Mouse (Mus musculus): ENCODE measurements around the gene Acly. TPM values are rescaled to one million over a fixed set of nuclear protein-coding genes. Genes with fewer than 3 reads are reported as not detected.
A peak's percentile ranks its signal among the peaks of the same experiment; 100 is the strongest.

Gene Acly
- polyA plus RNA-seq, 1 experiment from 2014 or later, result 218 TPM

DNA sequence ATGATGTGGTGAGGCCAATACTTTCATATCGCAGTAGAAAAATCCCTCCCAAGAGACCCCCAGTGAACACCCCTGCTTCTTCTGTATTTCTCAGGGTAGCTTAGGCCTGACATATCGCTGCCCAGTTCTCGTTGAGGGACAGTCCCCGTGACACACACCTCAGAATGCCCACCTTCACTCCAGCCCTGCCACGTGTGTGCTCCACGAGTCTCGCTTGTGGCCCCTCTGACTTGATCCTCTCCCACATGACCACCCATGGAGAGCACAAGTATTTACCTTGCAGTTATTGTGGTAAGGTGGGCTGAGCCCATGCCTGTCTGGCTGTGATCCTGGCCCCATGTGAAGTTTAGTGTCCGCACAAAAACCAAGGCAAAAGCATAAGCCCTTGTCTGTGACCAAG is 40.9 kb upstream of the Acly start:
- Histone ChIP-seq H3K9me3 (replicated peaks; ENCODE audit: control insufficient read depth, low read length, poor library complexity, severe bottlenecking) (no peaks in the 10 kb centered on the region), H3K4me3 (ENCODE audit: low read depth, low read length) (no peak overlapping the region), H3K36me3 (ENCODE audit: control insufficient read depth, insufficient read depth, low read length) (no peaks in the 10 kb centered on the region), H3K4me1 (ENCODE audit: control insufficient read depth, insufficient read depth, low read length) (peaks cover 7% of the 10 kb centered on the region; the same call in 1 of the 2 replicates), H3K4me2 (ENCODE audit: low read length) (no peak overlapping the region), H3K27ac (ENCODE audit: low read length) (no peak overlapping the region), H3K9ac (ENCODE audit: low read depth, low read length) (no peak overlapping the region), H3K27me3 (ENCODE audit: control insufficient read depth, insufficient read depth, low read depth, low read length) (no peaks in the 10 kb centered on the region; the same call in none of the 2 replicates)
- no peak for ATAC-seq
- 87% methylated on average over 8 of the region's 8 CpGs for WGBS

DNA sequence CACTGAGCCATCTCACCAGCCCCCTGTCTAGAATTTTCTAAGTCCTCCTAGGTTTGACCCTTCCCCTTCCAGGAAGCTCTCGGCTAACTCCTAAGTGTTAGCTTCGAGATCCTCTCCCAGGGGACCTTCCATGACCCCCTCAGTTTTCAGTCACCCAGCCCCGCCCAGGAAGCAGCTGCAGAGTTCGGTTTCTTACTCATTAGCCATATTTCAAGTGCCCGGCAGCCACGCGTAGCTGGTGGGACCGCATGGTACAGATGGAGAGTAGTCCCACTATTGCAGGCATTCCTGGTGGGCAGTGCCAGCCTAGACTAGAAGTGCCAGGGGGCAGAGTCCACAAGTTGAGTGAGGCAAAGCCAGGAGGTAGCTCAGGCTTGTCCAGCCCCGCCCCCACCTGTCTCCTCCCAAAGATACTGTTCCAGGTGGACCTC is 40.0 kb upstream of the Acly start:
- H3K4me2 ChIP-seq (ENCODE audit: low read length), result no peak overlapping the region
- H3K36me3 ChIP-seq (ENCODE audit: control insufficient read depth, insufficient read depth, low read length), result no peaks in the 10 kb centered on the region
- ATAC-seq, result no peak

DNA sequence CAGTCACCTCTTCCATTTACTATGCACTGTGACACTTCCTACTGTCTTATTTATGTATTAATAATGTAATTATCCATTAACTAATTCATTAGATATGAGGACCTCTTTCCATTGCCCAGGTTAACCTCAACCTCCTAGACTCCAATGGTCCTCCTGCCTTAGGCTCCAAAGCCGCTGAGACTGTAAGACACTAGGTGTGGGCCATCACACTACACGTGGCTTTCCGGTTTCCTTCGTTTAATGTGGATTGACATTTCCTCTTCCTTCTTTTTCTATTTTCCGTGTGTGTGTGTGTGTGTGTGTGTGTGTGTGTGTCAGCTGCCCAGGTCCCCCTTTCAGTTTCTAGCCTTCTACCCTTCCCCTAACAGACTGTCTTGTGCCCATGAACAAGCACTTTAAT is 39.4 kb upstream of the Acly start:
- H3K4me3 ChIP-seq (ENCODE audit: low read depth, low read length), result no peak overlapping the region
- 87% methylated on average over 5 of the region's 5 CpGs for WGBS
- no peak for ATAC-seq
- no peak overlapping the region for H3K9ac ChIP-seq (ENCODE audit: low read depth, low read length)
- no peaks in the 10 kb centered on the region for H3K36me3 ChIP-seq (ENCODE audit: control insufficient read depth, insufficient read depth, low read length)
- H3K27ac ChIP-seq (ENCODE audit: low read length), result no peak overlapping the region
- H3K4me2 ChIP-seq (ENCODE audit: low read length), result no peak overlapping the region
- H3K27me3 ChIP-seq (ENCODE audit: control insufficient read depth, insufficient read depth, low read depth, low read length), result no peaks in the 10 kb centered on the region; the same call in none of the 2 replicates
- peaks cover 7% of the 10 kb centered on the region; the same call in 1 of the 2 replicates for H3K4me1 ChIP-seq (ENCODE audit: control insufficient read depth, insufficient read depth, low read length)
- no peaks in the 10 kb centered on the region for H3K9me3 ChIP-seq (replicated peaks; ENCODE audit: control insufficient read depth, low read length, poor library complexity, severe bottlenecking)

More for the DNA sequence above, 40.0 kb upstream of the Acly start:
- Histone ChIP-seq H3K4me3 (ENCODE audit: low read depth, low read length) (no peak overlapping the region), H3K9me3 (replicated peaks; ENCODE audit: control insufficient read depth, low read length, poor library complexity, severe bottlenecking) (no peaks in the 10 kb centered on the region), H3K4me1 (ENCODE audit: control insufficient read depth, insufficient read depth, low read length) (peaks cover 7% of the 10 kb centered on the region; the same call in 1 of the 2 replicates), H3K27me3 (ENCODE audit: control insufficient read depth, insufficient read depth, low read depth, low read length) (no peaks in the 10 kb centered on the region; the same call in none of the 2 replicates), H3K27ac (ENCODE audit: low read length) (no peak overlapping the region), H3K9ac (ENCODE audit: low read depth, low read length) (no peak overlapping the region)
- 76% methylated on average over 9 of the region's 9 CpGs for WGBS

DNA sequence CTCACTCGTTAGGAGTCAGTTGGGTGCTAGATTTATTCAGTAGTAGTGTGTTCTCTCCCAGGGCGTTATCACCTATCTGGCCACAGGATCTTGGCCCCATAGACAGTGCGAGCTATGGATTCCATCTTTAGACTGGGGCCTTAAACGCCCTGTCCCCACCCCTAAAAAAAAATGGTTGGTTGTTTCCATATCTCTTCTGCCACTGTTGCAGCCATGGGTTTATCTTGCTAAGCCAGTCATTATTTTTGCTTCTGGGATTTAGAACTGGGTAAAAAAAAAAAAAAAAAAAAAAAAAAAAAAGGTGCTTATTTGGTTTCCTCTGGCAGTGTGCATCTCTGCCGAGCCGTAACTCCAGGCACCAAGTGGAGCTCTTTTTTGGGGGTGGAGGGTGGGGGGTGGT is 36.9 kb upstream of the Acly start:
- Histone ChIP-seq H3K4me2 (ENCODE audit: low read length) (no peak overlapping the region), H3K9me3 (replicated peaks; ENCODE audit: control insufficient read depth, low read length, poor library complexity, severe bottlenecking) (no peaks in the 10 kb centered on the region), H3K4me1 (ENCODE audit: control insufficient read depth, insufficient read depth, low read length) (no peaks in the 10 kb centered on the region), H3K4me3 (ENCODE audit: low read depth, low read length) (no peak overlapping the region), H3K36me3 (ENCODE audit: control insufficient read depth, insufficient read depth, low read length) (no peaks in the 10 kb centered on the region), H3K27me3 (ENCODE audit: control insufficient read depth, insufficient read depth, low read depth, low read length) (no peaks in the 10 kb centered on the region), H3K27ac (ENCODE audit: low read length) (no peak overlapping the region), H3K9ac (ENCODE audit: low read depth, low read length) (no peak overlapping the region)
- ATAC-seq, result no peak
- WGBS, result 90% methylated on average over 6 of the region's 6 CpGs

DNA sequence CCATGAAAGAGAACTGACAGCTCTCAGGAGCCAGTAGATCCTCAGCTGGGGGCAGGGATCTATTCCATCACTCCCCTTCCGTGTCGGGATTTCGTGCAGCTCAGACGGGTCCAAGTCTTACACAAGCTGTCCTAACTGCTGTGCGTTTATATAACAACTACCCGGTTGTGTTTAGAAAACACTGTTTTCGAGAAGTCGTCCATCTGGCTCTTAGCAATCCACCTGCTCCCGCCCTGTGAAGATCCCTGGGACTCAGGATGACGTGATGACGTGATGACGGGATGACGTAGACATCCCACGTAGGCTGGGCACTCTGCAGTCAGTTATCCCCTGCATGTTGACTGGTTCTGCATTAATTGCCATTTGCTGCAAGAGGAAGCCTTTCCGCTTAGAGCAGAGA is 36.5 kb upstream of the Acly start:
- H3K27ac ChIP-seq (ENCODE audit: low read length), result no peak overlapping the region
- no peak overlapping the region for H3K4me3 ChIP-seq (ENCODE audit: low read depth, low read length)
- no peak overlapping the region for H3K9ac ChIP-seq (ENCODE audit: low read depth, low read length)
- no peaks in the 10 kb centered on the region for H3K9me3 ChIP-seq (replicated peaks; ENCODE audit: control insufficient read depth, low read length, poor library complexity, severe bottlenecking)
- no peaks in the 10 kb centered on the region for H3K4me1 ChIP-seq (ENCODE audit: control insufficient read depth, insufficient read depth, low read length)
- no peaks in the 10 kb centered on the region for H3K27me3 ChIP-seq (ENCODE audit: control insufficient read depth, insufficient read depth, low read depth, low read length)
- 81% methylated on average over 15 of the region's 15 CpGs for WGBS
- no peak for ATAC-seq
- no peak overlapping the region for H3K4me2 ChIP-seq (ENCODE audit: low read length)
- no peaks in the 10 kb centered on the region for H3K36me3 ChIP-seq (ENCODE audit: control insufficient read depth, insufficient read depth, low read length)

DNA sequence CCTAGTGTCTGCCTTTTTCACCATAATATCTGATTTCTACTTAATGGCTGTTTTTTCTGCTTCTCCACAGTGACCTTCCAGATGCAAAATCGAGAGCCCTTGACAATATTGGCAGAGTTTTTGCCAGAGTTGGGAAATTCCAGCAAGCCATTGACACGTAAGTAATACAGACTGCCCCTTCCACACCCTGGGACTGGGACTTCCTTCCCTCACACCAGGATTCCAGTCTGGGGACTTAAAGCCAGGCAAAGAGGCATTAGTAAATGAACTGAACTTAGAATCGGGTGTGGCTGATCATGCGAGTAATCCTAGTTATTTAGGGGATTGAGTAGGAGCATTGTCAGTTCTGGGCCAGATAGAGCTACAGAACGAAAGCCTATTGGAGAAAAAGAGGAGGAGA is 33.9 kb upstream of the Acly start:
- no peaks in the 10 kb centered on the region for H3K36me3 ChIP-seq (ENCODE audit: control insufficient read depth, insufficient read depth, low read length)
- H3K9me3 ChIP-seq (replicated peaks; ENCODE audit: control insufficient read depth, low read length, poor library complexity, severe bottlenecking), result no peaks in the 10 kb centered on the region
- no peaks in the 10 kb centered on the region for H3K27me3 ChIP-seq (ENCODE audit: control insufficient read depth, insufficient read depth, low read depth, low read length)
- no peak overlapping the region for H3K9ac ChIP-seq (ENCODE audit: low read depth, low read length)
- ATAC-seq, result no peak
- 43% methylated on average over 5 of the region's 5 CpGs for WGBS
- no peak overlapping the region for H3K4me2 ChIP-seq (ENCODE audit: low read length)
- H3K4me3 ChIP-seq (ENCODE audit: low read depth, low read length), result no peak overlapping the region
- no peaks in the 10 kb centered on the region for H3K4me1 ChIP-seq (ENCODE audit: control insufficient read depth, insufficient read depth, low read length)
- no peak overlapping the region for H3K27ac ChIP-seq (ENCODE audit: low read length)

DNA sequence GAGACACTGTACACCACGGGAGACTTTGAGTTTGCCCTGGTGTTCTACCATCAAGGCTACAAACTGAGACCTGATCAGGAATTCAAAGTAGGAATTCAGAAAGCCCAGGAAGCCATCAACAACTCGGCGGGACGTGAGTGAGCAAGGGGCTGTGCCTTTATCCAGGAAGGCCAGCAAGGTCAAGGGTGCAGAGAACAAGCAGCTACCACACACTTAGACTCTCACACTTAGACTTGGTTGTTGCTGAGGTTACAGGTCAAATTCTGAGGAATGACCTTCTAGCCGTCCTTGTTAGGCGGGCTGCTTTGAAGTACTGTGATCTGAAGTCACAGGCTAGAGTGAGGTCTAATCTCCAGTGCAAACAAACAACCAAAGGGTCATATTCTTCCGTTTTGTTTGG is 31.7 kb upstream of the Acly start:
- no peaks in the 10 kb centered on the region for H3K27me3 ChIP-seq (ENCODE audit: control insufficient read depth, insufficient read depth, low read depth, low read length)
- no peak for ATAC-seq
- H3K4me3 ChIP-seq (ENCODE audit: low read depth, low read length), result no peak overlapping the region
- WGBS, result 39% methylated on average over 7 of the region's 7 CpGs
- no peak overlapping the region for H3K27ac ChIP-seq (ENCODE audit: low read length)
- no peaks in the 10 kb centered on the region for H3K36me3 ChIP-seq (ENCODE audit: control insufficient read depth, insufficient read depth, low read length)
- H3K4me2 ChIP-seq (ENCODE audit: low read length), result no peak overlapping the region
- H3K9ac ChIP-seq (ENCODE audit: low read depth, low read length), result no peak overlapping the region
- H3K4me1 ChIP-seq (ENCODE audit: control insufficient read depth, insufficient read depth, low read length), result no peaks in the 10 kb centered on the region
- H3K9me3 ChIP-seq (replicated peaks; ENCODE audit: control insufficient read depth, low read length, poor library complexity, severe bottlenecking), result no peaks in the 10 kb centered on the region

DNA sequence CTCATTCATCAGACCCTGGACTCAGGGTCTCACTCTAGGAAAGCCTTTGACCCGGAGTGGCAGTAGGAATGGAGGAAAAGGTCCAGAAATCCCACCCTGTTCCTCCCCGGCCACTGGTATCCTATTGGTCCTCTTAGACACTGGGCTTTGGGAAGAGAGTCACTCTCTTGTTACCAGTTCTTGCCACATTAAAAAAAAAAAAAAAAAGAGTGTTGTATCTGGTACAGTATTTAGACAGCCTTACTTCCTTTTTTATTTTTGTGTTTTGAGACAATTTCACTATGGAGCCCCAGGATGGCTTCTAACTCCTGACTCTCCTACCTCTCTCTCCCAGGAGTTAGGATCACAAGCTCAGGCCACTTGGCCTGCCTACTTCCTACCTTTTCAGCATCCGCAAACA is 29.8 kb upstream of the Acly start:
- Histone ChIP-seq H3K9ac (ENCODE audit: low read depth, low read length) (no peak overlapping the region), H3K4me2 (ENCODE audit: low read length) (no peak overlapping the region), H3K27me3 (ENCODE audit: control insufficient read depth, insufficient read depth, low read depth, low read length) (no peaks in the 10 kb centered on the region), H3K9me3 (replicated peaks; ENCODE audit: control insufficient read depth, low read length, poor library complexity, severe bottlenecking) (no peaks in the 10 kb centered on the region), H3K27ac (ENCODE audit: low read length) (no peak overlapping the region), H3K36me3 (ENCODE audit: control insufficient read depth, insufficient read depth, low read length) (no peaks in the 10 kb centered on the region), H3K4me1 (ENCODE audit: control insufficient read depth, insufficient read depth, low read length) (no peaks in the 10 kb centered on the region), H3K4me3 (ENCODE audit: low read depth, low read length) (no peak overlapping the region)
- no peak for ATAC-seq
- WGBS, result 80% methylated on average over 3 of the region's 3 CpGs

DNA sequence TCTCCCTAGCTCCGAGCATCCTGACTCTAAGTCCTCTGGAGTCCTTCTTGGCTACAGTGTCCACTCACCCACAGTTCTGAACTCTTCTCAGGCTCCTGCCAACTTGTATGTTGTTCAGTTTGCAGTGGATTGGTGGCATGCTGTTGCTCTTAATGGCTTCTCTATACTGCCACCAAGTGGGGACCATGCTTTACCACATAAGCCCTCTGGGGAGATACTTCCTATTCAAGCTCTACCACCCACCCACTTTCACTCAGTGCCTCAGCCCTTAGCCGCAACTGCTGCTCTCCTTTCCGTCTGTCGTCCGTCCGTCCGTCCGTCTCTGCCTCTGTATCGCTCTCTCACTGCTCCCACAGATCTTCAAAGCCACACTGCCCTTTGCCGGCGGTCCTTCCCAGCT is 27.8 kb upstream of the Acly start:
- WGBS, result 17% methylated on average over 11 of the region's 11 CpGs
- H3K4me2 ChIP-seq (ENCODE audit: low read length), result peak overlapping the region; percentile 22; the same call in 1 of the 2 replicates
- H3K9ac ChIP-seq (ENCODE audit: low read depth, low read length), result no peak overlapping the region
- no peak overlapping the region for H3K4me3 ChIP-seq (ENCODE audit: low read depth, low read length)
- no peaks in the 10 kb centered on the region for H3K9me3 ChIP-seq (replicated peaks; ENCODE audit: control insufficient read depth, low read length, poor library complexity, severe bottlenecking)
- ATAC-seq, result no peak
- no peak overlapping the region for H3K27ac ChIP-seq (ENCODE audit: low read length)
- no peaks in the 10 kb centered on the region for H3K27me3 ChIP-seq (ENCODE audit: control insufficient read depth, insufficient read depth, low read depth, low read length)
- H3K4me1 ChIP-seq (ENCODE audit: control insufficient read depth, insufficient read depth, low read length), result no peaks in the 10 kb centered on the region
- no peaks in the 10 kb centered on the region for H3K36me3 ChIP-seq (ENCODE audit: control insufficient read depth, insufficient read depth, low read length)
